Mouse (Mus musculus) spleen, adult 2 months (tissue): Measurements from ENCODE around the gene Fanca.

ENCODE experiments used
- CTCF ChIP-seq: fragments of 200-500 bp; IDR thresholded peaks from 2 replicates; pipeline ENCODE4 v1.5.1; 2011; ENCODE audit warnings: mild to moderate bottlenecking, inconsistent platforms; ENCODE audit not compliant: insufficient read depth, insufficient read length, insufficient replicate concordance; ENCODE audit errors: extremely low read depth
- POLR2A ChIP-seq: fragments of 200-500 bp; IDR thresholded peaks from 2 replicates; pipeline ENCODE4 v1.6.1; 2011; ENCODE audit warnings: low read depth, low read length, inconsistent platforms

DNA sequence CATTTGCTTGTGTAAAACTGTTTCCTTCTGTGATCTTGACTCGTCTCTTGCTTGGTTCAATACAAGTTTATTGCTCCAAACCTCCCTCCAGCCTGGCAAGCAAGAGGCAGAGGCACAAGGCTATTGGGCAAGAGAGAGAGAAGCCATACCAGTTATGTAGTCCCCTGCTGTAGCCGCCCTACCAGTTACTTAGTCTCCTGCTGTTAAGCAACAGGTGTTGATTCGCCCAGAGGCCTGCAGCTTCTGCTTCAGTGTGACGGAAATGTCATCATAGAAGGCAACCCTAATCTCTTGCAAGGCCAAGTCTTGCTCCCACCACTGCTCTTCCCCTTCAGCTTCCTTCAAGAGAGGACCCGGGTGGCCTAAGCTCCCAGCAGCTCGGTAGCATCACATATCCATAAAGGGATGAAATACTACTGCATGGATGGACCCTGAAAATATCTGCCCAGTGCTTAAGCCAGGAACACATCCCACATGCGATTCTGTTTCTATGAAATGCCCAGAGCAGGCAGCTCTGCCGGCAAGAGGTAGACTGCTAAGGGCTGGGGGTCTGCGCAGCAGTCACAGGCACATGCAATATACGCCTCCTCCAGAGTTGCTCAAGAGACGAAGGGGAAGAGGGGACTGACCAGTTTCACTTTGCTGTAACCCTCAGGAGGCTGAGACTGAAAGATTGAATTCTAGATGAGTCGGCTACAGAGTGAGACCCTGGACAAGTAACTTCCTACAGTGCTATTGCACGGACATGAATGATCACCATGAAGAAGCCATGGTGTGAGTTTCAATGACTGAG lies 37.9 kb downstream of the Fanca start:
- TF ChIP-seq CTCF = no peak
- no peak for TF ChIP-seq POLR2A
